ENCODE assay signal across 8 mouse cellular contexts in the genomic region with DNA sequence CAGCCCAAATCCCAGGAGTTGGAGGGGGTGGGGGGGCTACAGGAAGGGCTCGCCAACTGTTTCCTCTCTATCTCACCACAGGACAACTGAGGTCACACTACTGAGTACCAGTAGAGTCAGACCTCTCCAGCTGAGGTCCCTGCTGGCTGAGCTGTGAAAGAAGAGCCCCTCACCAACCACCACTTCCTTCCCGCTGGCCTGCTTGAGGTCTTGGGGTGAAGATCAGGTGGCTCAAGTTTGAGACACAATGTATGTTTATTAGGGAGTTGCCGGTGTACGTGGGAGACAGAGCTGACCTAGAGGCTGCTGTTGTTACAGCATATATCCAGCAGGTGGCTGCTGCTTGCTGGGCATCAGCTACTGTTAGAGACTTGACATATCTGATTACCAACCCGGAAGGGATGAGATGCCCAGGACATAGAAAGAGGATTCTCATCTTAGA. TPM values are rescaled to one million over a fixed set of nuclear protein-coding genes. Genes with fewer than 3 reads are reported as not detected.
DNase-seq lines count a peak whose midpoint lies in the region; ATAC-seq lines count a peak whose summit lies in the region.

No protein-coding gene starts in this region.

- peak overlapping the region; percentile 29; the same call in 1 of the 2 replicates for H3K4me3 ChIP-seq in heart, embryonic 10.5 days
- H3K4me3 ChIP-seq in forebrain, embryonic 11.5 days (ENCODE audit: low read depth, low read length): no peak overlapping the region
- no peak overlapping the region for H3K4me3 ChIP-seq in intestine, embryonic 16.5 days (ENCODE audit: low read length)
- H3K4me3 ChIP-seq in stomach, embryonic 15.5 days (replicated peaks): no peak overlapping the region

- ATAC-seq in forebrain, embryonic 11.5 days (replicated peaks; ENCODE audit: low FRiP score): no peak
- ATAC-seq in intestine, embryonic 16.5 days: peak; percentile 45
- ATAC-seq in stomach, embryonic 15.5 days (ENCODE audit: insufficient read depth, low FRiP score, low read depth): peak; percentile 16; the same call in 1 of the 2 replicates

- H3K9me3 ChIP-seq in heart, embryonic 10.5 days: no peaks in the 10 kb centered on the region
- H3K9me3 ChIP-seq in forebrain, embryonic 11.5 days (ENCODE audit: control insufficient read depth, low read length): no peaks in the 10 kb centered on the region
- no peaks in the 10 kb centered on the region for H3K9me3 ChIP-seq in intestine, embryonic 16.5 days (ENCODE audit: control insufficient read depth, low read length)
- H3K9me3 ChIP-seq in stomach, embryonic 15.5 days: no peaks in the 10 kb centered on the region

- H3K27me3 ChIP-seq in heart, embryonic 10.5 days (ENCODE audit: insufficient read depth, poor library complexity, severe bottlenecking): peaks cover 18% of the 10 kb centered on the region
- peaks cover 16% of the 10 kb centered on the region; the same call in 1 of the 2 replicates for H3K27me3 ChIP-seq in forebrain, embryonic 11.5 days (ENCODE audit: control insufficient read depth, insufficient read depth, low read length)
- H3K27me3 ChIP-seq in intestine, embryonic 16.5 days (replicated peaks; ENCODE audit: control insufficient read depth, insufficient read depth, low read length): no peaks in the 10 kb centered on the region
- H3K27me3 ChIP-seq in stomach, embryonic 15.5 days (replicated peaks): peaks cover 10% of the 10 kb centered on the region; the same call in 1 of the 2 replicates

- peaks cover 36% of the 10 kb centered on the region for H3K4me1 ChIP-seq in heart, embryonic 10.5 days
- H3K4me1 ChIP-seq in forebrain, embryonic 11.5 days (replicated peaks; ENCODE audit: control insufficient read depth, insufficient read depth, low read length): peaks cover 5% of the 10 kb centered on the region; the same call in 1 of the 2 replicates
- H3K4me1 ChIP-seq in intestine, embryonic 16.5 days (ENCODE audit: control insufficient read depth, insufficient read depth, low read length): peaks cover 11% of the 10 kb centered on the region; the same call in 1 of the 2 replicates
- peaks cover 13% of the 10 kb centered on the region; the same call in 1 of the 2 replicates for H3K4me1 ChIP-seq in stomach, embryonic 15.5 days

- no peak overlapping the region for H3K9ac ChIP-seq in forebrain, embryonic 11.5 days (ENCODE audit: low read length)
- no peak overlapping the region for H3K9ac ChIP-seq in intestine, embryonic 16.5 days (ENCODE audit: low read depth, low read length)
- H3K9ac ChIP-seq in stomach, embryonic 15.5 days: no peak overlapping the region

- WGBS in heart, embryonic 10.5 days: under 1% methylated on average over 5 of the region's 5 CpGs
- 8% methylated on average over 5 of the region's 5 CpGs for WGBS in forebrain, embryonic 11.5 days
- 7% methylated on average over 5 of the region's 5 CpGs for WGBS in intestine, embryonic 16.5 days
- 2% methylated on average over 5 of the region's 5 CpGs for WGBS in stomach, embryonic 15.5 days

- H3K4me2 ChIP-seq in forebrain, embryonic 11.5 days (ENCODE audit: low read depth, low read length, severe bottlenecking): no peak overlapping the region
- no peak overlapping the region for H3K4me2 ChIP-seq in intestine, embryonic 16.5 days (ENCODE audit: low read depth, low read length)
- H3K4me2 ChIP-seq in stomach, embryonic 15.5 days: no peak overlapping the region

- no peaks in the 10 kb centered on the region for H3K36me3 ChIP-seq in heart, embryonic 10.5 days
- H3K36me3 ChIP-seq in forebrain, embryonic 11.5 days (ENCODE audit: control insufficient read depth, insufficient read depth, low read length): no peaks in the 10 kb centered on the region
- H3K36me3 ChIP-seq in intestine, embryonic 16.5 days (ENCODE audit: control insufficient read depth, insufficient read depth, low read length): no peaks in the 10 kb centered on the region
- H3K36me3 ChIP-seq in stomach, embryonic 15.5 days: no peaks in the 10 kb centered on the region

- no peak for DNase-seq in heart, embryonic 10.5 days (ENCODE audit: low spot score)
- DNase-seq in heart, postnatal 4 days: no peak
- DNase-seq in T-cell, adult 2 months (ENCODE audit: low spot score): peak; percentile 42
- peak; percentile 66 for DNase-seq in forebrain, embryonic 11.5 days (ENCODE audit: low spot score)
- DNase-seq in lung, postnatal 25 days (ENCODE audit: low spot score): peak; percentile 49
- no peak for DNase-seq in ovary, postnatal 36 days (ENCODE audit: low spot score)

- peak overlapping the region; percentile 70; the same call in 1 of the 2 replicates for H3K27ac ChIP-seq in heart, embryonic 10.5 days
- H3K27ac ChIP-seq in forebrain, embryonic 11.5 days (ENCODE audit: low read depth, low read length): no peak overlapping the region
- no peak overlapping the region for H3K27ac ChIP-seq in intestine, embryonic 16.5 days (ENCODE audit: low read length)
- H3K27ac ChIP-seq in stomach, embryonic 15.5 days: no peak overlapping the region

RNA-seq across cellular contexts. Expression of a gene that starts 2.5 kb away (rescaled TPM):
- 0.74 and 0.90 TPM in 2 replicates for polyA plus RNA-seq in heart, embryonic 10.5 days (2016; fragmentation: Nextera tagmentation; extraction: Ambion mirVana)
- 1 to 10 TPM; 6.9 to 7.5 TPM for total RNA-seq in heart, postnatal 4 days (2021)
- polyA plus RNA-seq in forebrain, embryonic 11.5 days (2014; fragmentation: Nextera tagmentation; extraction: Ambion mirVana): 0.56 and 0.60 TPM in 2 replicates
- polyA plus RNA-seq in intestine, embryonic 16.5 days (2015; fragmentation: Nextera tagmentation; extraction: Ambion mirVana): 0.75 TPM in 2 replicates
- polyA plus RNA-seq in stomach, embryonic 15.5 days (2015; fragmentation: Nextera tagmentation; extraction: Ambion mirVana): 1.0 and 1.2 TPM in 2 replicates

RNA-seq across cellular contexts. Expression of a gene that starts 21.9 kb away (rescaled TPM):
- polyA plus RNA-seq in heart, embryonic 10.5 days (2016; fragmentation: Nextera tagmentation; extraction: Ambion mirVana): not detected in 2 replicates
- under 1 TPM in 1 of 2 experiments, not detected in 1; 0.09 TPM for total RNA-seq in heart, postnatal 4 days (2021)
- not detected in 2 replicates for polyA plus RNA-seq in forebrain, embryonic 11.5 days (2014; fragmentation: Nextera tagmentation; extraction: Ambion mirVana)
- polyA plus RNA-seq in intestine, embryonic 16.5 days (2015; fragmentation: Nextera tagmentation; extraction: Ambion mirVana): 0.06 TPM in 1 of 2 replicates, not detected in the other
- polyA plus RNA-seq in stomach, embryonic 15.5 days (2015; fragmentation: Nextera tagmentation; extraction: Ambion mirVana): 0.06 TPM in 1 of 2 replicates, not detected in the other

Comparison
In these comparisons a context has a peak if more than half of its experiments do, and no peak if none do; other contexts are left out.
1. DNase-seq: peak in T-cell, adult 2 months (single experiment), forebrain, embryonic 11.5 days (single experiment) and lung, postnatal 25 days (single experiment); none in heart, embryonic 10.5 days (single experiment), heart, postnatal 4 days (single experiment) and ovary, postnatal 36 days (single experiment).